Mouse (Mus musculus): Measurements from ENCODE around the gene Vps37b.

DNA sequence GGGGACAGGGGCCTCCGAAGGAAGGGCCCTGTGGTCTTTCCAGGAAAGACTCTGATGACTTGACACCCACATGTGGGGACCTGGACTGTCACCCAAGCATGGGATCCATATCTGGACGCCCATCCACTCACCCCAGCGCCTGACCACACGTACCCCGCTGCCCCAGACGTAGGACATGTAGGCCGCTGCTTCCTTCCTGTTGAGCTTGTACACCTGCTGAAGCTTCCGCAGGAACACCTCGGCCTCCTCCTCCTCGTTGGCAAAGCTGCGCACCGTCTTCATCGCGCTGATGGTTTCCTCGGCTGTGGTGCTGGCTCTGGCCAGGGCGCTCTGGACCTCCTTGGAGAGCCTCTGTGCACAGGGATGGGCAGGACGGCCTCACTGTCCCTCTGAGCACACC is 47.8 kb upstream of the Vps37b start:
- TF ChIP-seq POLR2A (IDR thresholded peaks at IDR 0.05; ENCODE audit: control insufficient read depth, low read depth, low read length) (no peak), CTCF (IDR thresholded peaks at IDR 0.05; ENCODE audit: control insufficient read depth, insufficient read depth, insufficient replicate concordance, low read depth, low read length) (no peak)
